Mouse (Mus musculus) cortical plate, adult 2 months (tissue): ENCODE results near the gene Cyp3a13.
"Not testable (repeated sequence)": the region's sequence is repeated elsewhere in the genome, so short reads cannot be mapped to it uniquely, and the experiment has no call there.

ENCODE experiments used
- CTCF ChIP-seq: fragments of 200-500 bp; IDR thresholded peaks from 2 replicates; pipeline ENCODE4 v1.5.1; 2011; ENCODE audit warnings: mild to moderate bottlenecking, control low read depth, low read length; ENCODE audit not compliant: insufficient read depth; ENCODE audit errors: extremely low read depth
- POLR2A ChIP-seq: fragments of 200-500 bp; IDR thresholded peaks from 2 replicates; pipeline ENCODE4 v1.6.1; 2011; ENCODE audit warnings: mild to moderate bottlenecking, low read length, control low read depth; ENCODE audit not compliant: insufficient read depth; ENCODE audit errors: extremely low read depth

DNA sequence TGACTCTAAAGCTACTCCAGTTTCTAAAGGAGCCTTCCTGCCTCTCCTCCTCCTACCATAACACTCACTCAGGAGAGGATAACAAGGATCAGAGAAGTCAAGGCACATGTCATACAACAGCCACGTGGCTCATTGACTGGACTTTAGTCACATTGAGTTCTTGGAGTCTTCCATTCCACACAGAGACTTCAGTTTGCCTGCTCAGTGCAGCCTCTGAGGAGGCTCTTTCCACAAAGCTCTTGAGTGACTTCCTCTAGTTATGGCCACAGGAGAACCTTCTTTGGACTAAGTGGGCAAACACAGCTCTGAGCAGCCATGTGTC is 49.1 kb downstream of the Cyp3a13 start:
- TF ChIP-seq CTCF, POLR2A: not testable (repeated sequence)
